Mouse (Mus musculus): ENCODE results near the gene Ly6g5b. TPM values are rescaled to one million over a fixed set of nuclear protein-coding genes. Genes with fewer than 3 reads are reported as not detected.
A peak's percentile ranks its signal among the peaks of the same experiment; 100 is the strongest.

The Ly6g5b gene
- total and polyA plus RNA-seq, 2 experiments from 2014 or later = not detected

- no peaks in the 10 kb centered on the region for H3K27me3 ChIP-seq (ENCODE audit: control insufficient read depth, insufficient read depth, low read length)
- TF ChIP-seq CTCF (IDR thresholded peaks at IDR 0.05; ENCODE audit: low read depth) (peak; percentile 11; the same call in 1 of the 2 replicates), EP300 (IDR thresholded peaks at IDR 0.05; ENCODE audit: low read depth) (no peak)
- H3K4me1 ChIP-seq (ENCODE audit: control insufficient read depth, insufficient read depth) = no peaks in the 10 kb centered on the region
- H3K4me2 ChIP-seq (ENCODE audit: low read depth, low read length) = no peak overlapping the region
- 58% methylated on average over 3 of the region's 3 CpGs for WGBS
- no peaks in the 10 kb centered on the region for H3K9me3 ChIP-seq (replicated peaks; ENCODE audit: control insufficient read depth, low read length)
- no peak overlapping the region for H3K27ac ChIP-seq (ENCODE audit: low read depth)
- no peak overlapping the region for H3K4me3 ChIP-seq (ENCODE audit: low read depth, low read length)
- no peak overlapping the region for H3K9ac ChIP-seq (replicated peaks; ENCODE audit: low read depth, low read length)
- DNase-seq (ENCODE audit: low spot score) (no peak), ATAC-seq (ENCODE audit: insufficient read depth, low read depth) (no peak)
- H3K36me3 ChIP-seq (replicated peaks; ENCODE audit: control insufficient read depth, insufficient read depth, low read length) = peaks cover 29% of the 10 kb centered on the region
Observed at GRCm38 (mm10) chr17:35106522-35106921, 8.7 kb downstream of the Ly6g5b start.

GRCm38 (mm10) chr17:35105740-35106389 lies 9.4 kb downstream of the Ly6g5b start:
- no peaks in the 10 kb centered on the region for H3K4me1 ChIP-seq (ENCODE audit: control insufficient read depth, insufficient read depth)
- DNase-seq (ENCODE audit: low spot score) (peak; percentile 26), ATAC-seq (ENCODE audit: insufficient read depth, low read depth) (no peak)
- WGBS = 30% methylated on average over 13 of the region's 13 CpGs
- H3K4me3 ChIP-seq (ENCODE audit: low read depth, low read length) = no peak overlapping the region
- H3K27me3 ChIP-seq (ENCODE audit: control insufficient read depth, insufficient read depth, low read length) = no peaks in the 10 kb centered on the region
- H3K4me2 ChIP-seq (ENCODE audit: low read depth, low read length) = no peak overlapping the region
- peaks cover 35% of the 10 kb centered on the region for H3K36me3 ChIP-seq (replicated peaks; ENCODE audit: control insufficient read depth, insufficient read depth, low read length)
- H3K27ac ChIP-seq (ENCODE audit: low read depth) = no peak overlapping the region
- no peaks in the 10 kb centered on the region for H3K9me3 ChIP-seq (replicated peaks; ENCODE audit: control insufficient read depth, low read length)
- H3K9ac ChIP-seq (replicated peaks; ENCODE audit: low read depth, low read length) = 0 out of 2 replicates have a peak overlapping the region, but pooled peaks have one; percentile 1
- TF ChIP-seq EP300 (IDR thresholded peaks at IDR 0.05; ENCODE audit: low read depth) (no peak), CTCF (IDR thresholded peaks at IDR 0.05; ENCODE audit: low read depth) (peak; percentile 59)

- DNase-seq (ENCODE audit: low spot score) (no peak), ATAC-seq (ENCODE audit: insufficient read depth, low read depth) (no peak)
- Histone ChIP-seq H3K4me3 (ENCODE audit: low read depth, low read length) (no peak overlapping the region), H3K36me3 (replicated peaks; ENCODE audit: control insufficient read depth, insufficient read depth, low read length) (peaks cover 46% of the 10 kb centered on the region), H3K27me3 (ENCODE audit: control insufficient read depth, insufficient read depth, low read length) (no peaks in the 10 kb centered on the region), H3K9ac (replicated peaks; ENCODE audit: low read depth, low read length) (no peak overlapping the region), H3K27ac (ENCODE audit: low read depth) (no peak overlapping the region), H3K9me3 (replicated peaks; ENCODE audit: control insufficient read depth, low read length) (no peaks in the 10 kb centered on the region), H3K4me1 (ENCODE audit: control insufficient read depth, insufficient read depth) (no peaks in the 10 kb centered on the region), H3K4me2 (ENCODE audit: low read depth, low read length) (no peak overlapping the region)
- TF ChIP-seq CTCF (IDR thresholded peaks at IDR 0.05; ENCODE audit: low read depth) (no peak), EP300 (IDR thresholded peaks at IDR 0.05; ENCODE audit: low read depth) (no peak)
- WGBS = 58% methylated on average over 6 of the region's 6 CpGs
Observed at GRCm38 (mm10) chr17:35104754-35105153, 10.5 kb downstream of the Ly6g5b start.

GRCm38 (mm10) chr17:35104079-35104478 lies 11.1 kb downstream of the Ly6g5b start:
- Histone ChIP-seq H3K36me3 (replicated peaks; ENCODE audit: control insufficient read depth, insufficient read depth, low read length) (peaks cover 53% of the 10 kb centered on the region), H3K4me1 (ENCODE audit: control insufficient read depth, insufficient read depth) (no peaks in the 10 kb centered on the region), H3K27ac (ENCODE audit: low read depth) (no peak overlapping the region), H3K9ac (replicated peaks; ENCODE audit: low read depth, low read length) (no peak overlapping the region), H3K27me3 (ENCODE audit: control insufficient read depth, insufficient read depth, low read length) (no peaks in the 10 kb centered on the region), H3K4me3 (ENCODE audit: low read depth, low read length) (no peak overlapping the region), H3K9me3 (replicated peaks; ENCODE audit: control insufficient read depth, low read length) (no peaks in the 10 kb centered on the region), H3K4me2 (ENCODE audit: low read depth, low read length) (no peak overlapping the region)
- DNase-seq (ENCODE audit: low spot score) (no peak), ATAC-seq (ENCODE audit: insufficient read depth, low read depth) (no peak)
- 83% methylated on average over 7 of the region's 7 CpGs for WGBS
- no peak for TF ChIP-seq CTCF (IDR thresholded peaks at IDR 0.05; ENCODE audit: low read depth)
- no peak for TF ChIP-seq EP300 (IDR thresholded peaks at IDR 0.05; ENCODE audit: low read depth)

- no peak; the same call in 1 of the 2 replicates for ATAC-seq (ENCODE audit: insufficient read depth, low read depth)
- TF ChIP-seq EP300 (IDR thresholded peaks at IDR 0.05; ENCODE audit: low read depth) (no peak), CTCF (IDR thresholded peaks at IDR 0.05; ENCODE audit: low read depth) (no peak)
- no peak overlapping the region for H3K27ac ChIP-seq (ENCODE audit: low read depth)
- no peak for DNase-seq (ENCODE audit: low spot score)
- H3K4me3 ChIP-seq (ENCODE audit: low read depth, low read length) = no peak overlapping the region
- peaks cover 61% of the 10 kb centered on the region for H3K36me3 ChIP-seq (replicated peaks; ENCODE audit: control insufficient read depth, insufficient read depth, low read length)
- no peaks in the 10 kb centered on the region for H3K9me3 ChIP-seq (replicated peaks; ENCODE audit: control insufficient read depth, low read length)
- no peak overlapping the region for H3K4me2 ChIP-seq (ENCODE audit: low read depth, low read length)
- H3K4me1 ChIP-seq (ENCODE audit: control insufficient read depth, insufficient read depth) = no peaks in the 10 kb centered on the region
- no peaks in the 10 kb centered on the region for H3K27me3 ChIP-seq (ENCODE audit: control insufficient read depth, insufficient read depth, low read length)
- WGBS = 42% methylated on average over 6 of the region's 6 CpGs
- no peak overlapping the region for H3K9ac ChIP-seq (replicated peaks; ENCODE audit: low read depth, low read length)
Observed at GRCm38 (mm10) chr17:35103221-35103690, 12.0 kb downstream of the Ly6g5b start.

GRCm38 (mm10) chr17:35102299-35102698 lies 12.9 kb downstream of the Ly6g5b start:
- DNase-seq (ENCODE audit: low spot score) (no peak), ATAC-seq (ENCODE audit: insufficient read depth, low read depth) (no peak)
- no peak for TF ChIP-seq CTCF (IDR thresholded peaks at IDR 0.05; ENCODE audit: low read depth)
- peaks cover 71% of the 10 kb centered on the region for H3K36me3 ChIP-seq (replicated peaks; ENCODE audit: control insufficient read depth, insufficient read depth, low read length)
- no peaks in the 10 kb centered on the region for H3K9me3 ChIP-seq (replicated peaks; ENCODE audit: control insufficient read depth, low read length)
- H3K9ac ChIP-seq (replicated peaks; ENCODE audit: low read depth, low read length) = no peak overlapping the region
- WGBS = 63% methylated on average over 8 of the region's 8 CpGs
- no peaks in the 10 kb centered on the region for H3K4me1 ChIP-seq (ENCODE audit: control insufficient read depth, insufficient read depth)
- H3K4me3 ChIP-seq (ENCODE audit: low read depth, low read length) = no peak overlapping the region
- H3K27ac ChIP-seq (ENCODE audit: low read depth) = no peak overlapping the region
- H3K27me3 ChIP-seq (ENCODE audit: control insufficient read depth, insufficient read depth, low read length) = no peaks in the 10 kb centered on the region
- H3K4me2 ChIP-seq (ENCODE audit: low read depth, low read length) = no peak overlapping the region

Measured in heart, postnatal 0 days (tissue).